Comparison of ENCODE assay signal across 8 mouse cellular contexts in genomic region chr13:88822332-88822895, GRCm38 (mm10). TPM values are rescaled to one million over a fixed set of nuclear protein-coding genes. Genes with fewer than 3 reads are reported as not detected.
A peak's percentile ranks its signal among the peaks of the same experiment; 100 is the strongest.
DNase-seq lines count a peak whose midpoint lies in the region; ATAC-seq and TF ChIP-seq lines count a peak whose summit lies in the region.

No protein-coding gene starts in this region.

- H3K27ac ChIP-seq in kidney, embryonic 14.5 days (ENCODE audit: low read depth, low read length), result no peak overlapping the region
- H3K27ac ChIP-seq in cortical plate, adult 2 months (ENCODE audit: insufficient read depth, low read length), result peak overlapping the region; percentile 88
- H3K27ac ChIP-seq in hindbrain, embryonic 15.5 days (replicated peaks), result peak overlapping the region; percentile 91
- H3K27ac ChIP-seq in midbrain, embryonic 16.5 days (ENCODE audit: low read length), result peak overlapping the region; percentile 87

- 0 out of 2 replicates have a peak overlapping the region, but pooled peaks have one; percentile 65 for H3K9ac ChIP-seq in kidney, embryonic 14.5 days (ENCODE audit: low read depth, low read length)
- H3K9ac ChIP-seq in hindbrain, embryonic 15.5 days, result peak overlapping the region; percentile 94
- peak overlapping the region; percentile 93 for H3K9ac ChIP-seq in midbrain, embryonic 16.5 days (ENCODE audit: low read depth, low read length)

- TF ChIP-seq CTCF in cortical plate, adult 2 months (IDR thresholded peaks at IDR 0.05; ENCODE audit: extremely low read depth, insufficient read depth, low read length), result no peak

- peak overlapping the region; percentile 66 for H3K4me3 ChIP-seq in kidney, embryonic 14.5 days (ENCODE audit: low read length)
- peak overlapping the region; percentile 99 for H3K4me3 ChIP-seq in cortical plate, adult 2 months (ENCODE audit: insufficient read depth, low read length)
- H3K4me3 ChIP-seq in hindbrain, embryonic 15.5 days, result peak overlapping the region; percentile 92
- peak overlapping the region; percentile 88 for H3K4me3 ChIP-seq in midbrain, embryonic 16.5 days (ENCODE audit: low read depth, low read length)

- H3K9me3 ChIP-seq in kidney, embryonic 14.5 days (ENCODE audit: control insufficient read depth, low read length), result no peaks in the 10 kb centered on the region
- H3K9me3 ChIP-seq in hindbrain, embryonic 15.5 days, result no peaks in the 10 kb centered on the region
- H3K9me3 ChIP-seq in midbrain, embryonic 16.5 days (replicated peaks; ENCODE audit: control insufficient read depth, low read length, poor library complexity, severe bottlenecking), result no peaks in the 10 kb centered on the region

- no peak for TF ChIP-seq POLR2A in cortical plate, adult 2 months (IDR thresholded peaks at IDR 0.05; ENCODE audit: extremely low read depth, insufficient read depth, low read length)

- 7% methylated on average over 10 of the region's 10 CpGs for WGBS in kidney, embryonic 14.5 days
- 3% methylated on average over 10 of the region's 10 CpGs for WGBS in hindbrain, embryonic 15.5 days
- WGBS in midbrain, embryonic 16.5 days, result 3% methylated on average over 10 of the region's 10 CpGs

- peak overlapping the region; percentile 95 for H3K4me2 ChIP-seq in kidney, embryonic 14.5 days (replicated peaks; ENCODE audit: low read depth, low read length)
- H3K4me2 ChIP-seq in hindbrain, embryonic 15.5 days, result peak overlapping the region; percentile 95
- peak overlapping the region; percentile 73 for H3K4me2 ChIP-seq in midbrain, embryonic 16.5 days (ENCODE audit: low read length)

- ATAC-seq in kidney, embryonic 14.5 days (ENCODE audit: low FRiP score, low TSS enrichment), result no peak
- no peak for ATAC-seq in hindbrain, embryonic 15.5 days (ENCODE audit: low FRiP score, low read depth)
- ATAC-seq in midbrain, embryonic 16.5 days, result 0 out of 2 replicates have a peak, but pooled peaks have one; percentile 33
- ATAC-seq in granulocyte monocyte progenitor cell, adult 5-6 weeks (replicated peaks; ENCODE audit: poor library complexity, severe bottlenecking), result no peak

- no peak for DNase-seq in kidney, postnatal 25 days
- DNase-seq in yolk sac, embryonic 10.5 days (ENCODE audit: low spot score), result no peak
- no peak for DNase-seq in cerebellum, adult 9-11 months

- H3K36me3 ChIP-seq in kidney, embryonic 14.5 days (ENCODE audit: control insufficient read depth, insufficient read depth, low read length), result no peaks in the 10 kb centered on the region
- H3K36me3 ChIP-seq in hindbrain, embryonic 15.5 days, result no peaks in the 10 kb centered on the region
- H3K36me3 ChIP-seq in midbrain, embryonic 16.5 days (ENCODE audit: control insufficient read depth, insufficient read depth, low read length), result no peaks in the 10 kb centered on the region

- no peaks in the 10 kb centered on the region for H3K4me1 ChIP-seq in kidney, embryonic 14.5 days (ENCODE audit: control insufficient read depth, insufficient read depth, low read length)
- no peaks in the 10 kb centered on the region; the same call in 1 of the 2 replicates for H3K4me1 ChIP-seq in cortical plate, adult 2 months (ENCODE audit: control insufficient read depth, insufficient read depth, low read length)
- 0 out of 2 replicates have a peak, but pooled peaks cover 9% of the 10 kb centered on the region for H3K4me1 ChIP-seq in hindbrain, embryonic 15.5 days (replicated peaks)
- H3K4me1 ChIP-seq in midbrain, embryonic 16.5 days (ENCODE audit: control insufficient read depth, insufficient read depth, low read length), result peaks cover 7% of the 10 kb centered on the region

- H3K27me3 ChIP-seq in kidney, embryonic 14.5 days (ENCODE audit: control insufficient read depth, insufficient read depth, low read length), result no peaks in the 10 kb centered on the region
- H3K27me3 ChIP-seq in hindbrain, embryonic 15.5 days, result no peaks in the 10 kb centered on the region
- no peaks in the 10 kb centered on the region for H3K27me3 ChIP-seq in midbrain, embryonic 16.5 days (ENCODE audit: control insufficient read depth, insufficient read depth, low read depth, low read length)

RNA-seq across cellular contexts. Expression of gene Edil3, which starts 1.1 kb away (rescaled TPM):
- polyA plus RNA-seq in kidney, embryonic 14.5 days (2014; fragmentation: Nextera tagmentation; extraction: Ambion mirVana), result 5.5 and 7.9 TPM in 2 replicates
- 55.2 and 62.2 TPM in 2 replicates for polyA plus RNA-seq in cortical plate, adult 2 months (2012; rRNA removed)
- 57.8 and 58.7 TPM in 2 replicates for polyA plus RNA-seq in hindbrain, embryonic 15.5 days (2015; fragmentation: Nextera tagmentation; extraction: Ambion mirVana)
- 55.1 and 55.3 TPM in 2 replicates for polyA plus RNA-seq in midbrain, embryonic 16.5 days (2015; fragmentation: Nextera tagmentation; extraction: Ambion mirVana)
- not detected in 2 replicates for total RNA-seq in granulocyte monocyte progenitor cell, adult 5-6 weeks (2014; fragmentation: Nextera tagmentation)
- 0.09 TPM in 1 of 2 replicates, not detected in the other for total RNA-seq in granulocyte monocyte progenitor cell, adult 5-6 weeks (2017)
